Mouse (Mus musculus): ENCODE results near the gene Jak3. TPM values are rescaled to one million over a fixed set of nuclear protein-coding genes. Genes with fewer than 3 reads are reported as not detected.
A peak's percentile ranks its signal among the peaks of the same experiment; 100 is the strongest.

The Jak3 gene
- total and polyA plus RNA-seq, 3 experiments: 13.3 to 47.1 (median 37.8) TPM

DNA sequence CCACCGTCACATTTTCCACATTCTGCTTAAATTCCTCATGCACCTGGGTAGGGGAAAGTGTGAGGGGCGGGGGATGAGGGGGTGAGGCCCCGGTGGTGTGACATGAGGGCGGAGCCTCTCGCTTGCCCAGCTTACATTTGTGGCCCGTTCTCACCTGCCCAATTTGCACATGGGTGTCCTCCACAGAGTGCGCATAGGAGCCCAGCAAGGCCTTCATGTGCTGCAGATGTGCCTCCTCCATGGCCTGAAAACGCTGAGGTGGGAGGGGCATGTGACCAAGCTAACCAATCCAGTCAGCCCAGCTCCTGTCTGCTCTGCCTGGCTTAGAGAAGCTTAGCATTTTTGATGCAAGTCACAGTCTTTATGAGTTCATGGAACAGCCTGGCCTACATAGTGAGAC lies 39.4 kb downstream of the Jak3 start:
- Histone ChIP-seq H3K4me3 (replicated peaks in 1 of 3; ENCODE audit: low read depth in 2 of 3, low read length in 2 of 3, poor library complexity in 1 of 3) (no peak overlapping the region), H3K9me3 (replicated peaks; ENCODE audit: low read length) (no peaks in the 10 kb centered on the region), H3K4me1 (ENCODE audit: control insufficient read depth in 1 of 2, insufficient read depth in 2 of 2) (peaks cover 3 to 39% of the 10 kb centered on the region in 2 experiments; a peak in 2 of 4 replicates), H3K27me3 (replicated peaks) (no peaks in the 10 kb centered on the region), H3K4me2 (ENCODE audit: insufficient read depth, low read depth, poor library complexity, severe bottlenecking) (no peak overlapping the region), H3K27ac (ENCODE audit: insufficient read depth, low read depth) (no peak overlapping the region; the same call in 1 of the 2 replicates), H3K79me2 (replicated peaks; ENCODE audit: control insufficient read depth, extremely low read depth, insufficient read depth, poor library complexity, severe bottlenecking) (no peaks in the 10 kb centered on the region), H3K9ac (ENCODE audit: insufficient read depth, low read depth) (no peak overlapping the region), H3K36me3 (replicated peaks in 1 of 2; ENCODE audit: control insufficient read depth in 1 of 2, insufficient read depth in 1 of 2, low read length in 1 of 2) (peaks cover 86 to 98% of the 10 kb centered on the region in 2 experiments)
- dilution Hi-C loops (cut with MboI; ENCODE audit: extremely low pct_ligation_motif_present, extremely low pct_unique_long_range_greater_than_20kb, low sequenced_read_pairs): no loop called here
- in situ Hi-C loops (cut with MboI; ENCODE audit: low pct_ligation_motif_present, low pct_unique_long_range_greater_than_20kb, low sequenced_read_pairs): no loop called here
- peak; percentile 67 for DNase-seq (ENCODE audit: extremely low read depth)
- TF ChIP-seq TBP (conservative IDR thresholded peaks at IDR 0.05; ENCODE audit: low read depth, low read length): no peak
- no peak for TF ChIP-seq EP300 (IDR thresholded peaks at IDR 0.05; ENCODE audit: low read length)
- TF ChIP-seq ETS1 (conservative IDR thresholded peaks at IDR 0.05; ENCODE audit: low read depth, low read length): 0 out of 2 replicates have a peak, but pooled peaks have one; percentile 5
- TF ChIP-seq MAX (IDR thresholded peaks at IDR 0.05; ENCODE audit: low read length): 0 out of 2 replicates have a peak, but pooled peaks have one; percentile 41
- no peak for TF ChIP-seq UBTF (IDR thresholded peaks at IDR 0.05; ENCODE audit: low read depth, low read length)
- TF ChIP-seq ZNF384 (IDR thresholded peaks at IDR 0.05; ENCODE audit: low read depth, low read length): no peak
- TF ChIP-seq SIN3A (IDR thresholded peaks at IDR 0.05; ENCODE audit: low read length): 0 out of 2 replicates have a peak, but pooled peaks have one; percentile 51
- TF ChIP-seq BHLHE40 (IDR thresholded peaks at IDR 0.05; ENCODE audit: low read depth, low read length): peak; percentile 54
- TF ChIP-seq MAZ (IDR thresholded peaks at IDR 0.05; ENCODE audit: low read depth, low read length): 0 out of 2 replicates have a peak, but pooled peaks have one; percentile 17
- peak; percentile 51 for TF ChIP-seq USF1 (IDR thresholded peaks at IDR 0.05; ENCODE audit: low read depth, low read length)
- TF ChIP-seq TCF12 (IDR thresholded peaks at IDR 0.05; ENCODE audit: low read depth, low read length): 0 out of 2 replicates have a peak, but pooled peaks have one; percentile 26

DNA sequence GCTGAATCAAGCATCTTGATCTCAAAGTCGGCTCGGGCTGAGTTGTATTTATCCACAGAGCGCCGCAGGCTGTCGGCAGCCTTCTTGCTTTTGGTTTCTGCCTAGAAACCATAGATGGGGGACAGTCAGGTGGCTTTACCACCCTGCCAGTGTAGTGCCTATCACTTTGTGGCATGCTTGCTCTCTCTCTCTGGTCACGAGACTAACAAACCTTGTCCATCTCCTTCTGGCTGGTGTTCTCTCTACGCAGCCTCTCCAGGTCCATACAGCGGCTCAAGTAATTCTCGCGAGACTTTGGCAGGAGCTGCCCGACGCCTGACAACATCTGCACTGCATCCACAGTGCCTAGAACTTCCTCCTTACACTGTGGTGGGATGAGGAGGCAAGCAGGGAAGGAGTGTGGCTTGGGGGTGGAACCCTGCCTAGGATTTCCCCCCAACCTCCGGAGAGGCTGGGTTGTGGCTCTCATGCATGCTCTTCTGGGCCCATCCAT lies 40.5 kb downstream of the Jak3 start:
- H3K27ac ChIP-seq (ENCODE audit: insufficient read depth, low read depth): no peak overlapping the region
- H3K4me3 ChIP-seq (replicated peaks in 1 of 3; ENCODE audit: low read depth in 2 of 3, low read length in 2 of 3, poor library complexity in 1 of 3): no peak overlapping the region
- dilution Hi-C loops (cut with MboI; ENCODE audit: extremely low pct_ligation_motif_present, extremely low pct_unique_long_range_greater_than_20kb, low sequenced_read_pairs): no loop called here
- DNase-seq (ENCODE audit: extremely low read depth): no peak
- no peaks in the 10 kb centered on the region; the same call in 1 of the 2 replicates for H3K79me2 ChIP-seq (replicated peaks; ENCODE audit: control insufficient read depth, extremely low read depth, insufficient read depth, poor library complexity, severe bottlenecking)
- H3K4me2 ChIP-seq (ENCODE audit: insufficient read depth, low read depth, poor library complexity, severe bottlenecking): no peak overlapping the region
- H3K27me3 ChIP-seq (replicated peaks): no peaks in the 10 kb centered on the region
- H3K9me3 ChIP-seq (replicated peaks; ENCODE audit: low read length): no peaks in the 10 kb centered on the region
- H3K9ac ChIP-seq (ENCODE audit: insufficient read depth, low read depth): no peak overlapping the region
- in situ Hi-C loops (cut with MboI; ENCODE audit: low pct_ligation_motif_present, low pct_unique_long_range_greater_than_20kb, low sequenced_read_pairs): no loop called here
- no peak for TF ChIP-seq NRF1 (IDR thresholded peaks at IDR 0.05; ENCODE audit: low read depth, low read length)
- no peak for TF ChIP-seq PAX5 (IDR thresholded peaks at IDR 0.05; ENCODE audit: low read length)
- no peak for TF ChIP-seq TBP (conservative IDR thresholded peaks at IDR 0.05; ENCODE audit: low read depth, low read length)
- TF ChIP-seq CHD2 (IDR thresholded peaks at IDR 0.05; ENCODE audit: low read length): no peak
- no peak for TF ChIP-seq MAX (IDR thresholded peaks at IDR 0.05; ENCODE audit: low read length)
- no peak for TF ChIP-seq MEF2A (IDR thresholded peaks at IDR 0.05; ENCODE audit: borderline replicate concordance, low read depth, low read length)
- TF ChIP-seq HCFC1 (IDR thresholded peaks at IDR 0.05; ENCODE audit: low read depth, low read length): no peak
- no peak for TF ChIP-seq JUN (IDR thresholded peaks at IDR 0.05; ENCODE audit: insufficient read depth, low read depth, low read length)
- TF ChIP-seq SMC3 (IDR thresholded peaks at IDR 0.05; ENCODE audit: low read depth, low read length): no peak
- no peak for TF ChIP-seq E2F4 (IDR thresholded peaks at IDR 0.05; ENCODE audit: insufficient replicate concordance, low read depth, low read length)
- TF ChIP-seq TCF12 (IDR thresholded peaks at IDR 0.05; ENCODE audit: low read depth, low read length): no peak
- no peak for TF ChIP-seq USF1 (IDR thresholded peaks at IDR 0.05; ENCODE audit: low read depth, low read length)
- TF ChIP-seq JUND (conservative IDR thresholded peaks at IDR 0.05; ENCODE audit: low read depth, low read length): no peak
- no peak for TF ChIP-seq ZKSCAN1 (IDR thresholded peaks at IDR 0.05; ENCODE audit: borderline replicate concordance, low read depth, low read length)
- no peak for TF ChIP-seq MXI1 (IDR thresholded peaks at IDR 0.05; ENCODE audit: low read depth, low read length)
- peaks cover 86 to 98% of the 10 kb centered on the region in 2 experiments for H3K36me3 ChIP-seq (replicated peaks in 1 of 2; ENCODE audit: control insufficient read depth in 1 of 2, insufficient read depth in 1 of 2, low read length in 1 of 2)
- H3K4me1 ChIP-seq (ENCODE audit: control insufficient read depth in 1 of 2, insufficient read depth in 2 of 2): peaks cover 3 to 49% of the 10 kb centered on the region in 2 experiments; a peak in 2 of 4 replicates
